Mouse (Mus musculus): ENCODE results near the gene Coq10a. TPM values are rescaled to one million over a fixed set of nuclear protein-coding genes. Genes with fewer than 3 reads are reported as not detected.
A peak's percentile ranks its signal among the peaks of the same experiment; 100 is the strongest.

Coq10a gene
- polyA plus RNA-seq, 1 experiment from 2014 or later = 50.5 TPM

GRCm38 (mm10) chr10:128344568-128345275 lies 24.1 kb downstream of the Coq10a start:
- Histone ChIP-seq H3K27me3 (ENCODE audit: control insufficient read depth, insufficient read depth, low read length) (no peaks in the 10 kb centered on the region), H3K9me3 (ENCODE audit: control insufficient read depth, low read length) (no peaks in the 10 kb centered on the region), H3K4me2 (ENCODE audit: low read length) (no peak overlapping the region), H3K4me1 (ENCODE audit: control insufficient read depth, insufficient read depth, low read length) (no peaks in the 10 kb centered on the region), H3K9ac (replicated peaks; ENCODE audit: low read length) (no peak overlapping the region), H3K27ac (replicated peaks; ENCODE audit: low read depth, low read length) (no peak overlapping the region), H3K4me3 (replicated peaks; ENCODE audit: low read depth, low read length) (no peak overlapping the region), H3K36me3 (ENCODE audit: control insufficient read depth, insufficient read depth, low read length) (0 out of 2 replicates have a peak, but pooled peaks cover 8% of the 10 kb centered on the region)
- DNase-seq (peak; percentile 62), ATAC-seq (ENCODE audit: low FRiP score, low TSS enrichment) (no peak)
- WGBS = 62% methylated on average over 7 of the region's 7 CpGs

- peaks cover 11% of the 10 kb centered on the region for H3K4me1 ChIP-seq (ENCODE audit: control insufficient read depth, insufficient read depth, low read length)
- H3K9me3 ChIP-seq (ENCODE audit: control insufficient read depth, low read length) = no peaks in the 10 kb centered on the region
- no peak overlapping the region for H3K9ac ChIP-seq (replicated peaks; ENCODE audit: low read length)
- no peak for DNase-seq
- H3K4me3 ChIP-seq (replicated peaks; ENCODE audit: low read depth, low read length) = no peak overlapping the region
- ATAC-seq (ENCODE audit: low FRiP score, low TSS enrichment) = no peak
- H3K27ac ChIP-seq (replicated peaks; ENCODE audit: low read depth, low read length) = no peak overlapping the region
- H3K36me3 ChIP-seq (ENCODE audit: control insufficient read depth, insufficient read depth, low read length) = 0 out of 2 replicates have a peak, but pooled peaks cover 3% of the 10 kb centered on the region
- H3K4me2 ChIP-seq (ENCODE audit: low read length) = no peak overlapping the region
- 91% methylated on average over 1 of the region's 1 CpGs for WGBS
- H3K27me3 ChIP-seq (ENCODE audit: control insufficient read depth, insufficient read depth, low read length) = no peaks in the 10 kb centered on the region
These were observed 25.4 kb downstream of the Coq10a start for GRCm38 (mm10) chr10:128343436-128343835.

GRCm38 (mm10) chr10:128340257-128340656 lies 28.5 kb downstream of the Coq10a start:
- ATAC-seq (ENCODE audit: low FRiP score, low TSS enrichment) = no peak

GRCm38 (mm10) chr10:128338948-128339347 lies 29.8 kb downstream of the Coq10a start:
- 71% methylated on average over 2 of the region's 2 CpGs for WGBS
- ATAC-seq (ENCODE audit: low FRiP score, low TSS enrichment) (no peak), DNase-seq (no peak)
- Histone ChIP-seq H3K4me1 (ENCODE audit: control insufficient read depth, insufficient read depth, low read length) (peaks cover 12% of the 10 kb centered on the region), H3K36me3 (ENCODE audit: control insufficient read depth, insufficient read depth, low read length) (0 out of 2 replicates have a peak, but pooled peaks cover 3% of the 10 kb centered on the region), H3K27me3 (ENCODE audit: control insufficient read depth, insufficient read depth, low read length) (no peaks in the 10 kb centered on the region), H3K9me3 (ENCODE audit: control insufficient read depth, low read length) (no peaks in the 10 kb centered on the region), H3K4me2 (ENCODE audit: low read length) (peak overlapping the region; percentile 57), H3K9ac (replicated peaks; ENCODE audit: low read length) (no peak overlapping the region), H3K27ac (replicated peaks; ENCODE audit: low read depth, low read length) (no peak overlapping the region), H3K4me3 (replicated peaks; ENCODE audit: low read depth, low read length) (peak overlapping the region; percentile 95)

More at GRCm38 (mm10) chr10:128340257-128340656, 28.5 kb downstream of the Coq10a start:
- no peak overlapping the region for H3K4me2 ChIP-seq (ENCODE audit: low read length)
- no peaks in the 10 kb centered on the region for H3K9me3 ChIP-seq (ENCODE audit: control insufficient read depth, low read length)
- no peak overlapping the region for H3K4me3 ChIP-seq (replicated peaks; ENCODE audit: low read depth, low read length)
- DNase-seq = no peak
- H3K36me3 ChIP-seq (ENCODE audit: control insufficient read depth, insufficient read depth, low read length) = 0 out of 2 replicates have a peak, but pooled peaks cover 3% of the 10 kb centered on the region
- 79% methylated on average over 2 of the region's 2 CpGs for WGBS
- H3K27ac ChIP-seq (replicated peaks; ENCODE audit: low read depth, low read length) = no peak overlapping the region
- H3K9ac ChIP-seq (replicated peaks; ENCODE audit: low read length) = no peak overlapping the region
- no peaks in the 10 kb centered on the region for H3K27me3 ChIP-seq (ENCODE audit: control insufficient read depth, insufficient read depth, low read length)
- H3K4me1 ChIP-seq (ENCODE audit: control insufficient read depth, insufficient read depth, low read length) = peaks cover 12% of the 10 kb centered on the region

- peak overlapping the region; percentile 90 for H3K9ac ChIP-seq (replicated peaks; ENCODE audit: low read length)
- H3K27ac ChIP-seq (replicated peaks; ENCODE audit: low read depth, low read length) = peak overlapping the region; percentile 91
- no peaks in the 10 kb centered on the region for H3K27me3 ChIP-seq (ENCODE audit: control insufficient read depth, insufficient read depth, low read length)
- H3K4me1 ChIP-seq (ENCODE audit: control insufficient read depth, insufficient read depth, low read length) = peaks cover 12% of the 10 kb centered on the region
- no peak for DNase-seq
- no peak for ATAC-seq (ENCODE audit: low FRiP score, low TSS enrichment)
- H3K4me3 ChIP-seq (replicated peaks; ENCODE audit: low read depth, low read length) = peak overlapping the region; percentile 95
- 23% methylated on average over 5 of the region's 5 CpGs for WGBS
- peak overlapping the region; percentile 57 for H3K4me2 ChIP-seq (ENCODE audit: low read length)
- H3K9me3 ChIP-seq (ENCODE audit: control insufficient read depth, low read length) = no peaks in the 10 kb centered on the region
- H3K36me3 ChIP-seq (ENCODE audit: control insufficient read depth, insufficient read depth, low read length) = 0 out of 2 replicates have a peak, but pooled peaks cover 3% of the 10 kb centered on the region
These were observed 30.4 kb downstream of the Coq10a start for GRCm38 (mm10) chr10:128338415-128338814.

GRCm38 (mm10) chr10:128337306-128338181 lies 31.3 kb downstream of the Coq10a start, which contains the start of gene Cs:
Gene Cs (plus strand): TSS chr10:128337734.
- no peaks in the 10 kb centered on the region for H3K27me3 ChIP-seq (ENCODE audit: control insufficient read depth, insufficient read depth, low read length)
- peak within 1 kb of the TSS; percentile 57 for H3K4me2 ChIP-seq (ENCODE audit: low read length)
- H3K9me3 ChIP-seq (ENCODE audit: control insufficient read depth, low read length) = no peaks in the 10 kb centered on the region
- H3K36me3 ChIP-seq (ENCODE audit: control insufficient read depth, insufficient read depth, low read length) = 0 out of 2 replicates have a peak, but pooled peaks cover 2% of the 10 kb centered on the region
- H3K9ac ChIP-seq (replicated peaks; ENCODE audit: low read length) = peak within 1 kb of the TSS; percentile 90
- H3K4me3 ChIP-seq (replicated peaks; ENCODE audit: low read depth, low read length) = peak within 1 kb of the TSS; percentile 95
- H3K27ac ChIP-seq (replicated peaks; ENCODE audit: low read depth, low read length) = peak within 1 kb of the TSS; percentile 91
- WGBS = 1% methylated on average over 61 of the region's 61 CpGs
- H3K4me1 ChIP-seq (ENCODE audit: control insufficient read depth, insufficient read depth, low read length) = peaks cover 12% of the 10 kb centered on the region
- DNase-seq (peak; percentile 98), ATAC-seq (ENCODE audit: low FRiP score, low TSS enrichment) (peak; percentile 99)

- no peak overlapping the region; the same call in 1 of the 2 replicates for H3K27ac ChIP-seq (replicated peaks; ENCODE audit: low read depth, low read length)
- no peak overlapping the region for H3K9ac ChIP-seq (replicated peaks; ENCODE audit: low read length)
- 0 out of 2 replicates have a peak overlapping the region, but pooled peaks have one; percentile 95 for H3K4me3 ChIP-seq (replicated peaks; ENCODE audit: low read depth, low read length)
These were observed 32.2 kb downstream of the Coq10a start for GRCm38 (mm10) chr10:128336597-128336996.

GRCm38 (mm10) chr10:128336195-128336594 lies 32.6 kb downstream of the Coq10a start:
- Histone ChIP-seq H3K9me3 (ENCODE audit: control insufficient read depth, low read length) (no peaks in the 10 kb centered on the region), H3K36me3 (ENCODE audit: control insufficient read depth, insufficient read depth, low read length) (no peaks in the 10 kb centered on the region), H3K4me2 (ENCODE audit: low read length) (no peak overlapping the region), H3K4me1 (ENCODE audit: control insufficient read depth, insufficient read depth, low read length) (peaks cover 12% of the 10 kb centered on the region), H3K4me3 (replicated peaks; ENCODE audit: low read depth, low read length) (no peak overlapping the region), H3K27ac (replicated peaks; ENCODE audit: low read depth, low read length) (no peak overlapping the region), H3K9ac (replicated peaks; ENCODE audit: low read length) (no peak overlapping the region), H3K27me3 (ENCODE audit: control insufficient read depth, insufficient read depth, low read length) (no peaks in the 10 kb centered on the region)
- WGBS = 96% methylated on average over 3 of the region's 3 CpGs
- DNase-seq = no peak
- no peak for ATAC-seq (ENCODE audit: low FRiP score, low TSS enrichment)

More at GRCm38 (mm10) chr10:128336597-128336996, 32.2 kb downstream of the Coq10a start:
- Histone ChIP-seq H3K27me3 (ENCODE audit: control insufficient read depth, insufficient read depth, low read length) (no peaks in the 10 kb centered on the region), H3K4me2 (ENCODE audit: low read length) (peak overlapping the region; percentile 57), H3K4me1 (ENCODE audit: control insufficient read depth, insufficient read depth, low read length) (peaks cover 12% of the 10 kb centered on the region), H3K9me3 (ENCODE audit: control insufficient read depth, low read length) (no peaks in the 10 kb centered on the region), H3K36me3 (ENCODE audit: control insufficient read depth, insufficient read depth, low read length) (no peaks in the 10 kb centered on the region)
- 84% methylated on average over 3 of the region's 3 CpGs for WGBS
- ATAC-seq (ENCODE audit: low FRiP score, low TSS enrichment) (no peak), DNase-seq (no peak)
